Mouse (Mus musculus): ENCODE results near the gene Gm20388.

GRCm38 (mm10) chr8:124202895-124203294 is 4292.3 kb downstream of the Gm20388 start:
- no peak for TF ChIP-seq GATA1 (IDR thresholded peaks at IDR 0.05; ENCODE audit: borderline replicate concordance, low read length)
- TF ChIP-seq CTCF (IDR thresholded peaks at IDR 0.05; ENCODE audit: low read depth, low read length) = no peak
- no peak for TF ChIP-seq TAL1 (conservative IDR thresholded peaks at IDR 0.05; ENCODE audit: low read depth, low read length)
- no peak for TF ChIP-seq GATA2 (IDR thresholded peaks at IDR 0.05; ENCODE audit: borderline replicate concordance, low read depth, low read length)
- TF ChIP-seq POLR2AphosphoS5 (IDR thresholded peaks at IDR 0.05; ENCODE audit: insufficient replicate concordance, low read depth, low read length) = no peak

All from G1E (cell line).